Mouse (Mus musculus): ENCODE data around the gene Cox18.
"Not testable (repeated sequence)": the region's sequence is repeated elsewhere in the genome, so short reads cannot be mapped to it uniquely, and the experiment has no call there.

The Cox18 gene

DNA sequence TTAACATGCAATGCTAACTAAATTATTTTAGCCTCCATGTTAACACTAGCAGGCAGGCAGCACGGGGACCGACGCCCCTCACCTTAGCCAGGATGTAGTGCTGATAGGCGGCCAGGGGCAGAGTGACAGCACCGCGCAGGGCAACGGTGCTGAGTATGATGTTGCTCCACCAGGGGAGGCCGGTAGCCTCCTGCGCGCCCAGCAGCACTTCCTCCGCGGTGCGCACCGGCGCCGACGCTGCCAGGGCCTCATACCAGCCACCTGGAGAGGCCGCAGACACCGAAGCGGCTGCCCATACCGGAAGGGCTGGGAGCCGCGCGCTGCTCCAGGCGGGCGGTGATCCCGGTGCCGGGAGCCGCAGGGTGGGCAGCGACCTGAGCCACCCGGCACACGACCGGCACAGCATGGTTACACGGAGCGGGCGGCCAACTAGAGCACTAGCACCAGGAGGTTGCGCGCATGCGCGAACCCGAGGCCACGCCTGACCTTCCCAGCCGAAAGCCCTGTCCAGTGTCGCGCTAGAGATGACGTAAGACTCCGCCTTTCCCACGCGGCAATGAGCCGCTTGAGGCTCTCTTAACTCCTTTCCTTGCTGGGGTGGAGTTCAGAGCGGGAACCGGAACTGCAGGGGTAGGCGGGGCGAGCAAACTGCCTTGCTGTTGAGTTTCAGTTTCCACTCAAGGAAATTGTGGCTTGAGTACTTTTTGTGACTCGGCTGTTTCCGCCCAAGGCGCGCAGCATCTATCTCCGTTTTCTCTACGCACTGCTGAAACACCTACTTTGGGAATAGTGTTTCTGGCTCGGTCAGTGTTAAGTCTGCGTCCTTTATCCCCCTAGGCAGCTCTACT, at the start of gene Cox18:
Gene Cox18 (minus strand): TSS at position 468 of the 848 bp plus-strand sequence.
- peak; percentile 100 for DNase-seq (ENCODE audit: low read depth, low spot score)

DNA sequence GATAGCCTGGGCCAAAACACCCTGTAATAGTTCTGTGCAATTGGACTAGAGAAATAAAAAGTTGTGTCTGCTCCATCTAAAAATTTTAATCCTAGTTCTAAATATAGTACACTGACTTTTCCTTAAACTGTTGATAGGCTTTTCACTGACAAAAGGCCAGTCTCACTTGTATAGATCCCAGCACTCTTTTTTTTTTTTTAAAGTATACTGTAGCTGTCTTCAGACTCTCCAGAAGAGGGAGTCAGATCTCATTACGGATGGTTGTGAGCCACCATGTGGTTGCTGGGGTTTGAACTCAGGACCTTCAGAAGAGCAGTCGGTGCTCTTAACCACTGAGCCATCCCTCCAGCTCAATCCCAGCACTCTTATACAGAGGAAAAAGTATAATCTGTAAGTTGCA, 38.4 kb upstream of the Cox18 start:
- DNase-seq (ENCODE audit: low read depth, low spot score): not testable (repeated sequence)

DNA sequence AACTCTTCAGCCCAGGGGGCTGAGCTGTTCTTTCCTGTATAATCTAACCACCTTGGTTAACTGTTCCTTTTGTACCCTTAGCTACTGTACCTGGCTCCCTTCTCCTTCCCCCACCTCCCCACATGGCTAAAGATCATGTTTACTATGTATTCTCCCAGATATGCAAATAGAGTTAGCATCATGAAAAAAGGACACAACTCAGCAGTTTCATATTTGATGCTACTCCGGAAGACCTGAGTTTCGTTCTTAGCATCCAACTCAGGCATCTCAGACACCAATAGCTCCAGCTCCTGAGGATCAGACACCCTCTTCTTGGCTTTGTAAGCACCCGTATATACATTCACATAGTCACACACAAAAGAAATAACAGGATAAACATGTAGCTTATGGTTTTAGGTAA, 33.2 kb upstream of the Cox18 start:
- no peak for DNase-seq (ENCODE audit: low read depth, low spot score)

DNA sequence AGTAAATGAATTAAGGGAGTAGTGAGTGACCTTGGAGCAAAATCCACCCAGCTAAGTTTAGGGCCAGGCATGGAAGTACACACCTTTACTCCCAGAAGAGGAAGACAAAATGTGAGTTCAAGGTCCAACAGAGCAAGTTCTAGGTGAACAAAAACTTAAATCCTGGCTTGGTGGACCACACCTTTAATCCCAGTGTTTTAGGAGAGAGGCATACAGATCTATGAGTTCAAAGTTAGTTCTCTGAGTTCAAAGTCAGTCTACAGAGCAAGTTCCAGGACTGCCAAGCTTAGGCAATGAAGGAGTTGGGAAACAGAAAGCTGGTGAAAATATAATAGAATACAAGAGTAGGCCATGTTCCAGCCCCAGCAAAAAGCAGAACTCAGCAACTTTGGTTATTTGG, 23.7 kb upstream of the Cox18 start:
- DNase-seq (ENCODE audit: low read depth, low spot score): no peak

DNA sequence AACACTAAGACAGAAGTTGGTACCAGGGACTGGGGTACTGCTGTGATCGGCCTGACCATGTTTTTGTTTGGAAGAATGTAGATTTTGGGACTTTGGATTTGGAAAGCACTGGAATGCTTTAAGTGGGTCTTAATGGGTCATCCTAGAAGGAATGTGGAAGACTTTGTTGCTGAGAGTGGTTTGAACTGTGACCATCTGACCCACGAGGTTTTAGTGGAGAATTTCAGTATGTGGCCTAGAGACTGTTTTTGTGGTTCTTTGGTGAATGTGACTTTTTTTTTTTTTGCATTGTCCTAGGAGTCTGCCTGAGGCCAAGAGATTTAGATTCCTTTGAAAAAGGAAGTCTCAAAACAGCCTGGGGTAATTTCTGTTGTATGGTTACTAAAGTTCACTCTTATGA, 23.2 kb upstream of the Cox18 start:
- DNase-seq (ENCODE audit: low read depth, low spot score): no peak

DNA sequence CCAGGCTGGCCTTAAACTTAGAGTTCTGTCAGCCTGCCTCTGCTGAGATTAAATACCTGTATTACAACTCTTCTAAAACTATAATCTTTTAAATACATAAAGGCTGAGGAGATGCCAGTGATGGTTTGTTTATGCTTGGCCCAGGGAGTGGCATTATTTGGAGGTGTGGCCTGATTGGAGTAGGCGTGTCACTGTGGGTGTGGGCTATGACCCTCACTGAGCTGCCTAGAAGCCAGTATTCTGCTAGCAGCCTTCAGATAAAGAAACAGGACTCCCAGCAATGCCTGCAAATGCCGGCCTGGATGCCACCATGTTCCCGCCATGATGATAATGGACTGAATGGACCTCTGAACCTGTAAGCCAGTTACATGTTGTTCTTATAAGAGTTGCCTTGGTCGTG, 22.8 kb upstream of the Cox18 start:
- no peak for DNase-seq (ENCODE audit: low read depth, low spot score)

DNA sequence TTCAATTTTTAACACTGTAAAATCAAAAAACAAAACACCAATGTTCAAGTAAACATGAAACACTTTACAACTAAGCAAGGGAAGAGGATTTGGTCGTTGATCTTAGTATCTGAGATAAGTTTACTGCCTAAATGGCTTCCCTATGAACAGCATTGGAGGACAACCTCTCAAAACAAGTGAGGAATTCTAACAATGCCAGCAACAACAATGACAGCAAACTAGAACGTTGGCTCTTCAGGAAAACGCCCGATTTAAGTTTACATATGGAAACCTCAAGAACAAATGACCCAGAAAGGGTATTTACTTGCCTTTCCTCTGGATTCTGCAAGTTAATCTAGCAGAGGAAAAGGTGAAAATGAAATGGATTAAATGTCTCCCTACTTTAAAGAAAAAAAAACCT, 21.6 kb upstream of the Cox18 start:
- no peak for DNase-seq (ENCODE audit: low read depth, low spot score)

DNA sequence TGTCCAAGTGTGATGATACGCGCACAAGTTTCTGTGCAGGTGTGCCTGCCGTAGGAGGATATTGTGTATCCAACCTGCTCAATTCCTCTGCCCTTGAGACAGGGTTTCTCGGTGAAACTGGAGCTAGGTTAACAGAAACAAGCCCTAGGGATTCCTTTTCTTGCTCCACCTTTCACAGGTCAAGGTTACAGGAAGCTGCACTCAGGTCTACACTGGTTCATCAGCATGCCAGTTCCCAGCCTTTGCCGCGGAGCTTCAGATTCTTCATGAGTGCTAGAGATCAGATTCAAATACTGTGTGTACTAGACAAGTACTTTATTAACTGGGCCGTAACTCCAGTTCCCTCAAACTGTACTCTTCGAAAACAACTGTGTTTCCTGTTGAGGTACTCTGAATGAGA, 11.4 kb upstream of the Cox18 start:
- no peak for DNase-seq (ENCODE audit: low read depth, low spot score)

DNA sequence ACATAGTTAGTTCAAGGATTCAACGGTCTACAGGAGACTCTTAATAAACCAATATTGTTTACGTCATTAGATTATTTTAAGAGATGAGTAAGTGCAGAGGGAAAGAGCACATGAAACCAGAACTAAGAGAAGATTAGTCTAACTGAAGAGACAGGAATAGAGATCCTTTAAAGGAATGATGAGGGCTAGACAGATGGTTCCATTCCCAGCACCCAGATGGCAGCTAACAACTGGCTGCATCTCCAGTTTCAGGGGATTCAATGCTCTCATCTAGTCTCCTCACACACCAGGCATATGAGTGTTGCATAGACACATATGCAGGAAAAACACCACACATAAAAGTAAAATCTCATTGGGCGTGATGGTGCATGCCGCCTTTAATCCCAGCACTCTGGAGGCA, 9.5 kb upstream of the Cox18 start:
- DNase-seq (ENCODE audit: low read depth, low spot score): peak; percentile 44

DNA sequence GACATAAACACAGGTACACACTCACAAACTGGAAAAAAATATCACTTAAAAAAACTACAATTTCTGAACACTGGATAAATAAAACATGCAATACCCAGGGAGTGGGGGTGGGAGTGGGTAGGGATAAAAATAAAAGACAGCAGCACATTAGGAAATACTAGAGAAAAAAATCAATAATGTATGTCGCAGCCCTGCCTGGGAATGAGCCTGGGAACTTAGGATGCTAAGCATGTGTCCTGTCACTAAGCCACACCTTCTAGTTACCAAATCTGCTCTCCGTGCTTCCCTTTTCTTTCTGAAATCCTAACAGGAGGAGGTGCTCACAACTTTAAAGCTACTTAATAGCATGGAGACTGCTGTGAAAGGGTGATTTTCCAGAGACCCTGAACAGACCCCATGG, 6.0 kb upstream of the Cox18 start:
- DNase-seq (ENCODE audit: low read depth, low spot score): no peak

DNA sequence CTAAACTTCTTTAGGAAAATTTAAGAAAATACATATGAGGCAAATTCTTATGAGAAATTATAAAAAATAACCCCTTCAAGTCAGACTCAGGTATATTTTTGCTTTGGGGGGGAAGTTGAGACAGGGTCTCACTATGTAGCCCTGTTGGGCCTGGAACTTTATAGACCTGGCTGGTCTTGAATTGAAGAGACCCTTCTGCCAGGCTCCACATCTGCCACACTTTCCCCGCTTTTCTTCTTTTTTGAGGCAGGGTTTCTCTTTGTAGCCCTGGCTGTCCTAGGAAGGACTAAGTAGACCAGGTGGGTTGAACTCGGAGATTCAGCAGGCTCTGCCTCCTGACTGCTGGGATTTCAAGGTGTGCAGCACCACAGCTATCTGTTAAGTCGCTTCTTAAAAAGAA, 2.9 kb upstream of the Cox18 start:
- DNase-seq (ENCODE audit: low read depth, low spot score): no peak

DNA sequence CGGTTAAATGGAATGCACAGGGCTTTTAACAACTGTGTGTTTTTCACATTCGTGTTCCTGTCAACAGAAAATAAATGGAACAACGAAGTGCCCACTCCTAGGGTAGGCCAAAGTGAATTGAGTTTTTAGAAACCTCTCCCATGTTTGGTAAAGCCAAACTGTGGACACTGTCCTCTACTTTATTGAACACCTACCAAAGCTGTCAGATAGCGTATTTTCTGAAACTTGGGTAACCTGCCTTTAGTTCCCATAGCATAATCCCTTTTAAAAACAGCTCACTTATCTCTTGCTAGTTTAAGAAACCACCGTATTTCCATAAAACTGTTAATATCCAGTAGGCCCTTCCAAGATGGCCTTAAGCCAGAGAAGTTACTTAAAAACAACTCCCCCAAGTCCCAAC, 929 bp upstream of the Cox18 start:
- no peak for DNase-seq (ENCODE audit: low read depth, low spot score)

DNA sequence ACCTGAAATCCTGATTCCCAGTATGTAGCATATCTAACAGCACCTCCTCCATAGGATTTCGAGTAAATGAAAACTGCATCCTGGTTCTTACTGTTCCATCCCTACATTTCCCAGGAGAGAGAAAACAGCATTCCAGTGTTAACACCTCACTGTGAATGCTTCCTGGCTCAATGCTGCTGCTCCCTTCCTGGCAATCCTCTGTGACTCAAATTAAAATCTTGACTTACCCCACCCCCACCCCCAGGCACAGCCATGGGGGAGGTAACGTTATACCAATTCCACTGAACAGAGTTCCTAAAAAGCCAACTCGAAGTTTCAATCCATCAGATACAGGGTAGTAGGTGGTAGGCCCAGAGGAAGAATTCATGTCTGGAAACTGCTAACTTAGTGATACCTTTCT, 864 bp downstream of the Cox18 start:
- DNase-seq (ENCODE audit: low read depth, low spot score): peak; percentile 29

DNA sequence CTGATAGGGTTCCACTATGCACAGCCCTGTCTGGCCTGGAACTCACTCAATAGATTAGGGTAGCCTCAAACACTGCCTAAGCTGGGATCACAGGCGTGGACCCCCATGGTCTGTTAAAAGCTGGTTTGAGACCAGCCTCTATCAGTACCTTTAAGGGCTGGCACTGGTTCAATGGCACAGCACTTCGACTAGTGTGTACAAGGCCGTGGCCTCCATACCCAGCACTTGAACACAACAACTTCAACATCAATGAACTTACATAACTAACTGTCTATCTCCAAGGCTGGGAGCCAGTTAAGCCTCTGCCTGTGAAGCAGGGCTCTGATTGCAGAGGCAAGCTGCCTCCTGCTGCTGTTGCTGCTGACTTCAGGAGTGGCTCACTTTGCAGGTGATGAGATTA, 6.0 kb downstream of the Cox18 start:
- no peak for DNase-seq (ENCODE audit: low read depth, low spot score)

DNA sequence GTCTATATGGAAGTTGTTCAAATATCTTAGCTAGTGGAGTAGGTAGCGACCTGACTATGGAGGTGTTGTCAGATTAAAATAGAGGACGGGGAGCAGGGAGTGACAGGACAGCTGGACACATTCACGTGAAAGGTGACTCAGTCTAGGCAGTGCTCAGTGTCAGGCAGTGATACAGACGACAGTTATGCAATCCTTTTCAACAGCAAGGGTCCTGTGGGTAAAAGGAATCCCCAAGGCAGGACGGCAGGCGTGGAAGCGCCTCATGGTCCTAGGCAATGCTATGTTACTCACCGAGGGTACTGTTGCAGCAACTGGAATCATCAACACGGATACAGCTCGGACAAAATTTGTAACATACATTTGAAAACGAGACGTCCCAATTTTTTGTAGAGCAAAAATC, 6.6 kb downstream of the Cox18 start:
- no peak for DNase-seq (ENCODE audit: low read depth, low spot score)

DNA sequence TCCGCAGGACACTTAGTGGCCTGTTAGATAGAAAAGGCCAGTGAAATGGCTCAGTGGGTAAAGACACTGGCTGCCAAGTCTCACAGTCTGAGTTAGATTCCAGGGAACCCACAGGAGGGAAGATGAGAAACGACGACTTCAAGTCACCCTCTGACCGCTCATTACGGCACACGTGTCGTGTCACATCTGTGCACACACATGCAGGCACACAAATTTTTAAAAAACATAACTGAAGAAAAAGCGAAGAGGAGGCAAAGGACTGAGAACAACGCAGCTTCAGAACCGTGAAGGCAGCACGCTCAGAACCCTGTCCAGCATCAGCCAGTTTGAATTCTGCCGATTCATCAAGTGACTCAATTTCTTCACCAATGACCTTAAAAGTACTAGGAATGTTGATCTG, 10.4 kb downstream of the Cox18 start:
- DNase-seq (ENCODE audit: low read depth, low spot score): no peak

DNA sequence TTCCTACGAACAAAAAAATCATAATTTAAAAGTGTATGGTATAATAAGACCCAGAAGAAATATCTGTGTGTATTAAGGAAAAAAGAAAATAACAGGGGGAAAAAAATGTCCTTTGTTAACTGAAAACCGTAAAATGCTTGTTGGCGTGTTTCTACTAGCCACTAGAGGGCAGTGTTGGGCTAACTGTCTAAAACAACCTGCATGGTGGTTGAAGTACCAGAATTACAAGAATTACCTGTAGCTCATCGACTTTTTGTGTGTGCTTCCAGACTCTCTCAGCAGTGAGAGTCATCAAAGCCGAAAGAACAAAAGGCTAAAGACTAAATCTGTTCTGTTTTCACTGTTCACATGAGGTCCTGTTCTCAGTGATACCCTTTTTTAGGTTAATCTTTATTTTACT, 20.6 kb downstream of the Cox18 start:
- DNase-seq (ENCODE audit: low read depth, low spot score): peak; percentile 74

DNA sequence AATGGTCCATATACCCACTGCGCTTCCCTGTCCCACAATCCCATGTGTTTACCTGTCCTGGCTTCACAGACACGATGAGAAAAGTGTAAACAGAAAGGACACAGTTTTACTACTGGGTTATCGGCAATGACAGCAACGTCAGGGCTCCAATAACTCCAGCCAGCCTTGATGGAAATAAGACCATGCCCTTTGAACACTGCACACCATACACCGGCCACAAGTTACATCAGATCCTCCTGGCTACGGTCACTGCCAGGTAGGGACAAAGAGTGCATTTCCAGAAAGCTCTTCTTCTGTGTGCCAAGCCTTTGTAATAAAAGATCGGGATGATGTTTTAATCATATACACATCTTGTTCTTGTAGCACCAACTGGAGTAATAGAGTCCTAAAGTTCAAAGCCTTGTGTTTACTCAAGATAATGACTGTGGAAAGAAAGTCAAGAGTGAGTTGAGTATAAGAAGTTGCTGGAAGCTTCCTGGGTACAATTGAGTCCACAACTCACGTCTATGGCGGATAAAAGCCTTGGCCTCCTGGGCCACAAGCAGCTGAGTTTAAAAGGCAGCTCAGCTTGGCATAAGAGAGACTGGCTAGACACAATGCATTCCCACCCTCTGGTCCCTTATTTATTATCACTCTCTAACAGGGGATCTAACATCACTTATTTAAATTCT, 21.2 kb downstream of the Cox18 start:
- no peak for DNase-seq (ENCODE audit: low read depth, low spot score)

DNA sequence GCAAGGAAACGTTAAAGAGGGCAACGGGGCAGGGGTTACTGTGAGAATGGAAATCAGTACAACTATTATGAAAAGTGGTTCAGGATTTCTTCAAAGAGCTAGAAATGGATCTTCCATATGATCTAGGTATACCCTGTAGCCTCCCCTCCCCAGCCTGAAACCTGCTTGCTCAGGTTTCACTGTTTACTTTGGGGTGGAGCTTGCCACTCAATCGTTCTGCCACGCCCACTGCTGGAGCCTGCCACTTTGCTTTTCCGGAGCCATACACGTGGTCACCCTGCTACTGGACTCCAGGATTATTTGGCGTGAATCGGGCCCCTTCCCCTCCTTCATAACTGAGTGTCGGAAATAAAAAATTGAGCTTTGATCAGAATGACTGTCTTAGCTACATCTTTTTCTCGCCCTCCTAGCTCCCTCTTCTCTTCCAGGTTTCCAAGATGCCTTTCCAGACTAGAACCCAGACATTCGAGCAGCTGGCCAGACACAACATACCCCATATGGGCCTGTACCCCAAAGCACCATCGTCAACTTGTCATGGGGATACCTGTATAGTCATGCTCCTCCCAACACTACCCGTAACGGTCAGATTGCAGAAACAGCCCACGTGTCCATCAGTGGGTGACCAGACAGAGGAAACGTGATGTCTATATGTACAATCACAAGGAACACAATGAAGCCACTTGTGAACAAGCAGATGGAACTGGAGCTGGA, 23.7 kb downstream of the Cox18 start:
- DNase-seq (ENCODE audit: low read depth, low spot score): no peak

DNA sequence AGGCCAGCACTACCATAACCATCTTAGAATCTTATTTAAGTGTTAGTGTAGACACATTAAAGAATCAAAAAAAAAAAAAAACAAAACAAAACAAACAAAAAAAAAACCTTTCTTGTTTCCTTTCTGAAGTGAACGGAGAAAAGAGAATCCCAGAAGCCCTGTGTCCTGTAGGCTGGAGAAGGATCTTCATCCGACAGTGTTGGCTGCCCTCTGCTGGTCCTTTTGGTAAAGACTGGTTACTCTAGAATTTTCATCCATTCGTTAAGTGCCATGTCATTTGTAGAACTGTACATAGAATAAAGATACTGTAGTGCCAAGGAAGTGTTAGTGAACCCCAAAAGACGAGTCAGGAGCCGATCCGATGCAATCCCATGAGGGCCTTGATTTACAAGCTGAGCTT, 29.0 kb downstream of the Cox18 start:
- DNase-seq (ENCODE audit: low read depth, low spot score): peak; percentile 80

DNA sequence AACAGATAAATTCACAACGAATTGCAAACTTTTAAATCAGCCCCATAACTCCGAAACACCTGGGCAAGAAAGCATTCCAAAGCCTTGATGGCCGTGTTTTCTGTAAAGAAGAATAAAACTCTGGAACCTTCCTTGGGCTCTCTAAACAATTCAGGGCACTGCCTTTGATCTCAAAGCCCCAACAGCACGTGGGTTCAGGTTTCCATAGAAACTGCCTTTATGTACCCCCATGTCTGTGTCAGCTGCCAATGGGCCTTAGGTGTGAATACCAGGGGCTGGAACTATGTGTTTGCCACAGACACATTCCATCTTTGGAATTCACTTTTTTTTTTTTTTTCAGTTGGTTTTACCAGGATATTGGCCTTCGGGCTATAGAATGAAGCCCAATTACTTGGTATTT, 41.0 kb downstream of the Cox18 start:
- DNase-seq (ENCODE audit: low read depth, low spot score): no peak

DNA sequence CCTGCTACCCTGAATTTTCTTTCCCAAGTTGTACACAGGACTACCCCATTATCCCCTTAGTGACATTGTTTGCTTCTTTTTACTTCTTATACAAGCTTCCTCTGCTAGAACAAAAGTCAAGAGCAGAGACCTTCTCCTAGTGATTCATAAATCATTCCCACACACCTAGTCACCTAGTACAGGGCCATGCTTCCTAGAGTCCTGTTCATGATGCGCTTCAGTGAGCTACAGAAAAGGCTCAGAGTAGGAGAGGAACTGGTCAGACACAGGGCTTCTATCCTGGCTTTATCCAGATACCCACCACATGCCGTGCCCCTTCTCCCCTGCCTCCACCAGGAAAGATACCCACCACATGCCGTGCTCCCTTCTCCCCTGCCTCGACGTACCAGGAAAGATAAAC, 44.7 kb downstream of the Cox18 start:
- no peak for DNase-seq (ENCODE audit: low read depth, low spot score)

DNA sequence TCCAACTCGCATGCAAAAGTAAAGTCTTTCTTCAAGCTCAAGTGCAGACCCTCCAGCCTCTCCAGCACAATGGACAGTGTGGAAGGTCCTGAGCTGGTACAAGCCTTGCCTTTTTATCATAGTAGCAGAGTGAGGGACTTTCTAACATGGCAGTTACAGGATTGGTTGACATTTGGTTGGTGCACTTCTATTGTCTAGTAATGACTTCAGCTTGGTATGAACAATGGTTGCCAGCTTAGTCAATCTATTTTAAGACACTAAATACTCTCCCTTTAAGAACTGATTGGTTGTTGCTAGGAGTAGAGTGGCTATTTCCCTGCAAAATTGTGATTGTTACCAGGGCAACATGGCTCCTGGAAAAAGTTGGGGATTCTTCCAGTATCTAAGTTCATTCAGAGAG, 45.7 kb downstream of the Cox18 start:
- peak; percentile 53 for DNase-seq (ENCODE audit: low read depth, low spot score)

Measured in brain, adult 2 months (tissue).